Mouse (Mus musculus): ENCODE results near the gene Lef1.

Gene Lef1

GRCm38 (mm10) chr3:131108094-131108653 is 2.1 kb upstream of the Lef1 start:
- no peak for DNase-seq (ENCODE audit: low spot score)

DNA sequence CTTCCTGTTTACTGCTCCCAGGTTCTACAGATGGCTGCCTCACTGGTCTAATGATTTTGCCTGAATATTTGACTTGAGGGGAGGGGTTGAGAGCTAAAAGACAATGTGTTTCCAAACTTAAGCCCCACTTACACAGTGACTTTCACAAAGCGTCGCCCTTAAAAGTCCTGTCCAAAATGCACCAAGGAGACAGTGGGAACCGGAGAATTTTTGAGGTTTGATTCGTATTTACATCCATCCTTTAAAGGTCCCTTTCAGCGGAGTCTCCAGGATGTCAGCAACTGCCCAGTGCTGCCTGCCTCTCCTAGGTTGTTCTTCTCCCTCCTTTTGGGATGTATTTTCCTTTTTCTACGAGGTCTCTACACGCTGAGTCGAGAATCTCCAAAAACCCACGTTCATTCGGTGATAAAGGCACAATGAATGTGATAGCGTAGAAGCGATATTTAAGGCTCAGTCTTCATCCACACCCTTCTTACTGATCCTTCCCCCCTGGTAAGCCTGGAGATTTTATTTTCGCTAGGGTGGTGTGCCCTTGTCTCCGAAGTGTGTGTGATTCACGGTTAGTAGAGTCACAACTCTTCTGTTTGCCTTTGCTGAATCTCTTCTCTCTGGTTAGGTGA is 1.1 kb upstream of the Lef1 start:
- no peak for DNase-seq (ENCODE audit: low spot score)

- DNase-seq (ENCODE audit: low spot score), result no peak
Observed at GRCm38 (mm10) chr3:131109686-131110070, 593 bp upstream of the Lef1 start.

DNA sequence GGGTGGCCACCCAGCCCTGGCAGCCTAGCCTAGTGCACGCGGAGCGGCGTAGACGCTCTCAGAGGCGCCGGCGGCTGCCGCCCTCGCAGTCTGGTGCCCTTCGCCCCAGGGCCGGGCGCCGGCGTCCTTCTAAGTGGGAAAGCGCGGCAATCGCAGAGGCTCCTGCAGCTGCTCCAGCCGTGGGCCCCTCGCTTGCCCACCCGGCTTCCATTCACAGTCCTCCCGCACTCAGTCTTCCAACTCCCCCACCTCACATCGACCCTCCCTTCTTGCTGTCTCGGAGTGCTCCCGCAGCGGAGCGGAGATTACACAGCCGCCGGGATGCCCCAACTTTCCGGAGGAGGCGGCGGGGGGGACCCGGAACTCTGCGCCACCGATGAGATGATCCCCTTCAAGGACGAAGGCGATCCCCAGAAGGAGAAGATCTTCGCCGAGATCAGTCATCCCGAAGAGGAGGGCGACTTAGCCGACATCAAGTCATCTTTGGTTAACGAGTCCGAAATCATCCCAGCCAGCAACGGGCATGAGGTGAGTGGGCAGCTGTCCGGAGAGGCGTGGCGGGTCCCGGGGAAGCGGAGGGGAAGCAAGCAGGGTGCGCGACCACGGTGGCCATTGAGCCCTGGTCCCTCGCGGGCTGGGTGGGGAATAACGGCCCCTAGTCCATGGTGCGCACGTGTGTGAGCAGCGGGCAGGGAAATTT is 1.0 kb downstream of the Lef1 start:
- peak; percentile 12 for DNase-seq (ENCODE audit: low spot score)

DNA sequence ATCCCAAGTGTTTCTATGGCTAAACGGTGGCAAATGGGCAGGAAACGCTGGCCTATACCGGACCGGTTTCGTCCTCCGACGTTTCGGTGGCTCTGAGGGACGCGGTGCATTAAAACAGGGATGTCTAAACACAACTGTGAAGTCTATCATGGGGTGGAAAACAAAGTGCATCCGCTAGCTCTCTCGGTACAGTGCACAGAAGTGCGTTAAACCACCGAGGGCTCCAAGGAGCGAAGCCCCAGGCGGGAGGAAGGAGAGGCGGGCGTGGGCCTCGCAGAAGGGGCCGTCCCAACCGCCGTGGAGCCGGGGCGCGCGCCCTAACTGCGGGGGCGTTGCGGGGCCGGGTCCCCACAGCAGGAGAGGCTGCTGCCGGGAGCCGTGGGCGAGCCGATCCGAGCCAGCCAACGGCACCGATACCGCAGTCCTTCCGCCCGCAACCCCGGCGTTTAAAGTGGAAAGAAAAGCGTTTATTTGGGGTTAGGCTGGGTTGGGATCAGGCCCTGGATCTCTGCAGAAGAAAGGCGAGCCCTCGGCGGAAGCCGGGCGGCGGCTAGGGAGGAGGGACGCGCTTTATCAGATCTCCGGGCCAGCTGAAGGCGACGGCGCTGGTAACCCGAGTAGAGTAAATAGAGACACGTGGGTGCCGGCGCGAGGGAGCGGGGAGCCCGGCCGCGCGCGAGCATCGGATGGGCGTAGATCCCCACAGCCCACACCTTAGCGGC is 1.7 kb downstream of the Lef1 start:
- peak; percentile 41 for DNase-seq (ENCODE audit: low spot score)

DNA sequence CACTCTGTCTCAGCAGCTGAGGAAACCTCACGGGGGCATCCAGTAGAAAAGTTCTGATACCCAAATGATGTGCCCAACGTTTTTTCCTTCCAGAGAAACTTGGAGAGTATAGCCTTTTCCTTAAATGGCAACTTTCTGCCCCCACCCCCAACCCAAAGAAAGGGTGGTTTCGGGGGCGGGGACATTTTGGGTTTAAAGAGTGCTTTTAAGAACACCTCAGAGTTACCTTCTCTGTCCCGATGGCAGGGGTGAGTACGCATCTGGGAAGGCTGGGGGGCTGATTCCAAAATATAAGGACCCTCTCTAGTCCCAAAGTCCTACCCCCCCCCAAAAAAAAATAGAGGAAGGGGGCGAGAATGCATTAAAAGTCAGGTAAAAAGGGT is 2.3 kb downstream of the Lef1 start:
- no peak for DNase-seq (ENCODE audit: low spot score)

DNA sequence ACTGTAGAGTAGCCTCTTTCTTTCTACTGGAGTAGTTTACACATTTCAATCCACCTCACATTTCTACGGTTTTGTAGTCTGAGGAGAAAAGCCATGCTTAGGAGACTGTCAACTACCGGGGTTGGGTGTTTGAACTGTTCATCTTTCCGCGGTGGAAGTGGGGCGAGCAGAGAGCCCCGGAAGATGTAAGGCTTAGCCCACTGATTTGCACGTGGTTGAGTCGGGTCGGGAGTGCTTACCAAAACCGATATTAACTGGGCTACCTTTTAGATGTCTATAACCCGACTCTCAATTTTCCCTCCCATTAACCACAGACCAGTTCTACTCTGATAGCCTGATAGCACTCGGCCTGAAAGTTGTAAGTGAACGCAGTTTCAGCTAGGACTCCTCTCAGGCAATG is 2.8 kb downstream of the Lef1 start:
- no peak for DNase-seq (ENCODE audit: low spot score)

DNA sequence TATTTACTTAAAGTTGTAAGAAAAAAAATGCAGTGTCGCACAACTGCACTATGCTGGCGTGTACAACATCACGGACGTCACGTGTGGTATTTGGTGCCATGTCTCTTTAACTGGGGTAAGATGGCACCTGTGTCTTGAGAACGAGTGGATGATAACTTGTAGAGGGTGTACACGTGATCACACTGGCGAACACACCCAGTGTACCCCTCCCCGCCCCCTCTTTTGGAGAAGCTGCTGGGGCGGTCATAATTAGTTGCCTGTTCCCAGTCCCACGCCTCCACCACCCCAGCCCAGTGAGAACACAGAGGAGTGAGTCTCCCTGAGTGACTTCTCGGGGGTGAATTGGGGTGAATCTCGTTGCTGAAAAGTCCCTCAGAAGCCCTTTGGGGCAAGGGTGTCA is 5.8 kb downstream of the Lef1 start:
- no peak for DNase-seq (ENCODE audit: low spot score)

DNA sequence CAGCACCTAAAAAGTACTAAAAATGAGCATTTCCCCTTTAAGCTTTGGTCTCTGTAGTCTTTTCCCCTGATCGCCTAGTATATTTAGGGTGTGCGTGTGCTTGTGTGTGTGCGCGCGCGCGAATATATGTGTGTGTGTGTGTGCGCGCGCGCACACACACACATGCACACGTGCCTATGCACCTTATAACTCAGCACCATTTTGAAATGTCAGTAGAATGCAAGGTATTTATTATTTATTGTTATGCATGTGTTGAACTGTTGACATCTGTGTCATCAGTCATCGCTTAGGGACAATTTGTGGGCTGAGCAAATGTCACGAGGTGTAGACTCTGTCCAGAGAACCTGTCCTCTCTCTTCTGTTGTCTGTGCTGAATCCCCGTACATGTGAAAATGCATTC is 7.1 kb downstream of the Lef1 start:
- DNase-seq (ENCODE audit: low spot score), result no peak

DNA sequence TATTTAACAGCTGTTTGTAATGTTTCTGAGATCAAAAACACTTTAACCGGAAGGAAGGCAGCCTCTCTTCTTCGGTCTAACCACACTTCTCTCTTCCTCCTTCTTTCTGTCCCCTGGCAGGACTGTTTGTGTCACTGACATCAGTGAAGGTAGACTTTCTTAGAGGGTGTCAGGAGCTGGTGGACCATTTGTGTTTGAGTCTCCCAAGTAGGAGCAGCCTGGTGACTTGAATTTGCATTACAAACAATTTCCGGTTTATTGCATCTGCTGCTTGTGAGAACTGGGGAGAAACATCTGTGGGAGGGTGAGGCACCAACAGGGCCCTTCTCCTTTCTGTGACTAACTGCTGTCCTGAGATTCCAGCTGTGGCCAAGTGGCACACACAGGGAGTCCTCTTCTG is 7.6 kb downstream of the Lef1 start:
- no peak for DNase-seq (ENCODE audit: low spot score)

- DNase-seq (ENCODE audit: low spot score), result no peak
Observed at GRCm38 (mm10) chr3:131119435-131119834, 9.2 kb downstream of the Lef1 start.

GRCm38 (mm10) chr3:131123501-131123900 is 13.2 kb downstream of the Lef1 start:
- no peak for DNase-seq (ENCODE audit: low spot score)

DNA sequence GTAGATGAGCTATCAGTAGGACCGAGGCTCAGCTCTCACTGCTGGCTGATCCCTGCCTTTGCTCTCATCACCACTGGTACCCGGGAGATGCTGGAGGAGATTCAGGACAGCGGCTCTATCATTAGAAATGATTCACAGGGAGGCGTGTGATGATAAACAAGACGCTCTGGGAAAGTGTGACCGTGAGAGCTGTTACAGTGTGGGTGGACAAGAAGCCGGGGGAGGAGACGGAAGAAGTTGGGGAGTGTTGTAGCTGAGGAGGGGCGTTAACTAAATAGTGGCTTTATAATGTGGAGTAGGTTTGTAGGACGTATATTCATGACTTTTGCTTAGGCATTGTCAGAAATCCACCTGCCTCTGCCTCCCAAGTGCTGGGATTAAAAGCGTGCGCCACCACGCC is 15.6 kb downstream of the Lef1 start:
- DNase-seq (ENCODE audit: low spot score), result no peak

DNA sequence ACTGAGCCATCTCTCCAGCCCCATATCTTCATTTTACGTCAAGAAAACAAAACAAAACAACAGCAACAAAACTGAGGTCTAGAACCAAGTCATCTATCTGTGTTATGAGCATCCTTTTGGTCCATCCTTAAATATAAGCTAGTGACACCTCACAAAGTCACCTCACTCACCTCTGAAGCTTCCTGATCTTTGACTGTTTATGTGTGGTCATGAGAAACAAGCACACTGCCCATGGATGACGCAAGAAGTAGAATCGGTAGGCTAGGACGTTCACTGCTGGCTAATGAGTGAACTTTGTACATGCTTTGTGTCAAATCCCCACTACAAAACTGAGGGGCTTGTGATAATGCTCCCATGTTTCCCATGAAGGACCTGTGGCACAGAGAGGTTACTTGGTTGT is 16.2 kb downstream of the Lef1 start:
- DNase-seq (ENCODE audit: low spot score), result no peak

DNA sequence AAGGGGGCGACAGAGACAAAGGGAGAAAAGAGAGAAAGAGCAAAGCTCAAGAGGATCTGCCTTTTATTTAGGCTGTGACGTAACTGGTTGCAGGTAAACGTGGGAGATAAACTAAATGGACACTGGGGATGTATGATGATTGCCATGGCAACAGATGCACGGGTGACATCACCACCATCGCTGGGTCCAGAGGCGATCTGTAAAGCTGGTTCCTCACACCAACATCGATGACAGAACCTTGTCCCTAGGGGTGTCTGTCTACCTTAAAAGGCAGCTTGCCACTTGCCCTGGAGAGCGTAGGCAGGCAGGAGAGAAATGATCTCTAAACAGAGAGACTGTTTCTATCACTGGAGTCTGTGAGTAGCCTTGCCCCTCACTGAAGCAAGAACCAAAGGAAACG is 23.7 kb downstream of the Lef1 start:
- DNase-seq (ENCODE audit: low spot score), result no peak

DNA sequence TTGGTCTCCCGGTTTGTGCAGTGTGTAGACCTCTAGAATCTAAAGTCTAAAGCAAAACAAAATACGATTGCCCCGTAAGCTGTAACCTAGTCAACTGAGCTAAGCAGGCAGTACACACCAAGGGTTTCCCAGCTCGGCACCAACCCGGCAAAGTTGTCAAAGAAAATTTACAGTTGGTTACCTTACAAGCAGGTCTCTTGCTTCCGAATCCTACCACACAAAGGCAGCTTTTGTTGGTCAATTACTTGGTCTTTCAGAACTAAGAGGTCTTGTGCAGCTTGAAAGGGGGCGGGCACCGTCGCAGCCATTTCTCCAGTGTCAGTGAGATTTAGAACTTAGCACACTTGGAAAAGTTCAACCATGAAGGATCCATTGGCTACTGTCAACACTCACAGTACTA is 25.2 kb downstream of the Lef1 start:
- no peak for DNase-seq (ENCODE audit: low spot score)

DNA sequence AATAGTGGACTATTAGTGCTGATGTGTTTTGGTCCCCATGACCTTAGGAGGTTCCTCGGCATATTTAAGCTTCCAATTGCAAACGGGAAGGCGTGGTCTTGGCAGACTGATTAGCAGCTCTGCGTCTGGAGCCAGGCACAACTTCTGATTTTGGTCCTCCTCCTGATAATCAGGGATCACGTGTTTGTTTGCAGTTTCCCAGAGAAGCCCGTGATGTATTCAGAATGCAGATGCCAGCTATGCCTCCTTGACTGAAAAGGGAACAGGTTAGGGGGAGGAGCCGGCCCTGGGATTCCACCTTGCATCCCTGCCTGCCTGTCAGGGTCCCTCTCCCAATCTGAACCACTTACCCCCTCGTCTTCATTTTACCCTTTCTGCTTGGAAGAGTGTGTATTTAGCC is 26.2 kb downstream of the Lef1 start:
- DNase-seq (ENCODE audit: low spot score), result no peak

DNA sequence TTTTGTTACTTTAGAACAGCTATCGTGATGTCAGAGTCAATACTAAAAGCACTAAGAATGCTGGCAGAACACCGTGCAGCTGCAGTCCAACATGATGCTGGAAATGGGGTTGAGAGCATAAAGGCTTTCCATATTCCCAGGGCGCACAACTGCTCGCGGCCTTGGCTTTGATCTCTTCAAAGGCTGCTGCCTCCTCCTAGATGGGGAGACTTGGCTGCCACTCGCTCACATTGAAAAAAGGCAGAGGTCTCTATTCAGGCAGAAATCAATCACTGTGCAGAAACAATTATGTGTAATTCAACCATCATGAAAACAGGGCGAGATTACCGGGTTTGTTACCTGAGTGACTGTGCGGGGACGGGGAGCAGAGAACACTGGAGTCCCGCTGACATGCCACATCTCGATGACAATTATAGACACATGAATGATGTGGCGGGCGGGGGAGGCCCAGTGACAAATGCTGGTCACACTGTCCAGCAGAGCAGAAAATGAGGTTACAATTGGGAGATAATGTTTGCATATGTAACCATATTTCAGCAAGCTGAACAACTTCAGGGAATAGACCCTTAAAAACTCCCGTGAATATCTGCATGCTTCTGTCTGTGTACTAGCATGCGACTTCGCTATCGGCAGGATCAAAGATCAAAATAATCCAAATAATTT is 27.0 kb downstream of the Lef1 start:
- no peak for DNase-seq (ENCODE audit: low spot score)

GRCm38 (mm10) chr3:131138224-131138623 is 28.0 kb downstream of the Lef1 start:
- DNase-seq (ENCODE audit: low spot score), result no peak

- no peak for DNase-seq (ENCODE audit: low spot score)
Observed at GRCm38 (mm10) chr3:131138797-131139196, 28.5 kb downstream of the Lef1 start.

DNA sequence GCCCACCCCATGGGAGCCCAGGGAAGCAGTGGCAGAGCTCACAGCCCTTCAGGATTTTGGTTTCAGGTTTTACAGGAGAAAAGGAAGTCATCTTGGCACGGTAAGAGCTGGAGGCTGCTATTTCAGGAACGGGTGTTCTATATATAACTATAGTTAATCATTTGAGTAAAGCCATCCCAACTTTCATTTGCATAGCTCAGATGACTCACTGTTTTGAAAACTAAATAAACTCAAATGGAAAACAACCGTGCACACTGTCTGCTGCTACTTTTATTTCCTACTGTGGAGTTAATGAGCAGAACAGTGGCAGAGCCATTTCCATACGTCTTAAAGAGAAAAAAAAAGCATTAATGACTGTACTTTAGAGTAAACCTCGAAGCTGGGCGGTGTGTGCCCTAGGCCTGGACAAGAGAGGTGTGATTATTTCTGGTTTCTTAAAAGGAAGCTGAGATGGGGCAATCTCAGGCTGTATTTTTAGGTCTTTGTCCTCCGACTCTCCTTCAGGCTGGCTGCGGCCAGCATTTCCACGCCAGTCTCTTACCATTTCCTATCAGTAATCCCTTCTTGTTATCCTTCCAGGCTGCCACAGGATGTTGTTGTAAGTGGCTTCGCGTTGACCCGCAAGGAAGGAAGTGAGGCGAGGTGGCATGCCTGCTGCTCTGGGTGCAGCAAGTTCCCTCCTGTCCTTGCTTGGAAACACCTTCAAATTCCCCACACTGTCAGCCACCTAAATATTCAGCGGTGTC is 29.2 kb downstream of the Lef1 start:
- DNase-seq (ENCODE audit: low spot score), result no peak

DNA sequence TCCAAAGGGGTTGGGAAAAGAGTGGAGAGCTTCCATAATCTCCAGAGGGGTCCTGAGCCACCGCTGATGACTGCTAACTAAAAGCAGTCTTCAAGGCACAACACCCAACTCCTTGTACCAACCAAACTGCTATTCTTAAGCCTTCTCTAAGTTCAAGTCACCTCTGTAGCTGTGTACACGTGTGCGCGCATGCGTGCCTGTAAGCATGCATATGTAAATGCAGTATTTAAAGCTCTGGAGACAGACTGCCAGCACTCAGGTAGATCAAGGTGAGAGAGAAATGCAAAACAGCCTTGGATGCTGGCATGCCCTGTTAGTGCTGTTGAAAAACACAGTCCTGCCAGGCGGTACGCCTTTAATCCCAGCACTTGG is 29.8 kb downstream of the Lef1 start:
- no peak for DNase-seq (ENCODE audit: low spot score)
